Mouse (Mus musculus) forelimb bud, embryonic 11.5 days (tissue): ENCODE measurements around the gene Olfr78.

Experiments used
- DNase-seq: peaks from one replicate; pipeline ENCODE4 v3.0.0-alpha.2; 2012; ENCODE audit warnings: low read depth, low spot score

Gene Olfr78

GRCm38 (mm10) chr7:102759266-102759665 lies at the start of gene Olfr78, which contains the start of gene Olfr560:
Gene Olfr78, minus strand, starts transcription at chr7:102759471.
Gene Olfr560, minus strand, starts transcription at chr7:102759366.
- no peak for DNase-seq

- DNase-seq = no peak
Measured at GRCm38 (mm10) chr7:102803180-102803579, 43.9 kb upstream of the Olfr78 start, which contains the start of gene Olfr564. Gene Olfr564, plus strand, starts transcription at chr7:102803480.

GRCm38 (mm10) chr7:102770921-102771320 lies 11.7 kb upstream of the Olfr78 start, which contains the start of gene Olfr561:
Gene Olfr561, plus strand, starts transcription at chr7:102771221.
- no peak for DNase-seq

- DNase-seq = no peak
Measured at GRCm38 (mm10) chr7:102752086-102752485, 7.2 kb downstream of the Olfr78 start.

- DNase-seq = no peak
Measured at GRCm38 (mm10) chr7:102737705-102738104, 21.6 kb downstream of the Olfr78 start.

- no peak for DNase-seq
Measured at GRCm38 (mm10) chr7:102733793-102734192, 25.5 kb downstream of the Olfr78 start.

- no peak for DNase-seq
Measured at GRCm38 (mm10) chr7:102727391-102727790, 31.9 kb downstream of the Olfr78 start, which contains the start of gene Olfr559. Gene Olfr559, minus strand, starts transcription at chr7:102727491.

- DNase-seq = no peak
Measured at GRCm38 (mm10) chr7:102718970-102719369, 40.3 kb downstream of the Olfr78 start, which contains the start of gene Olfr33. Gene Olfr33, minus strand, starts transcription at chr7:102719070.

GRCm38 (mm10) chr7:102701915-102702314 lies 57.4 kb downstream of the Olfr78 start, which contains the start of gene Olfr558:
Gene Olfr558, plus strand, starts transcription at chr7:102702215.
- no peak for DNase-seq

- no peak for DNase-seq
Measured at GRCm38 (mm10) chr7:102698461-102698860, 60.8 kb downstream of the Olfr78 start.

GRCm38 (mm10) chr7:102695358-102696125 lies 63.7 kb downstream of the Olfr78 start, which contains the start of gene Olfr557:
Gene Olfr557, plus strand, starts transcription at chr7:102695910.
- peak; percentile 40 for DNase-seq
